Mouse (Mus musculus): ENCODE results near the gene Sox9. TPM values are rescaled to one million over a fixed set of nuclear protein-coding genes. Genes with fewer than 3 reads are reported as not detected.

Gene Sox9
- polyA plus RNA-seq, 1 experiment from 2014 or later = 2.4 TPM

DNA sequence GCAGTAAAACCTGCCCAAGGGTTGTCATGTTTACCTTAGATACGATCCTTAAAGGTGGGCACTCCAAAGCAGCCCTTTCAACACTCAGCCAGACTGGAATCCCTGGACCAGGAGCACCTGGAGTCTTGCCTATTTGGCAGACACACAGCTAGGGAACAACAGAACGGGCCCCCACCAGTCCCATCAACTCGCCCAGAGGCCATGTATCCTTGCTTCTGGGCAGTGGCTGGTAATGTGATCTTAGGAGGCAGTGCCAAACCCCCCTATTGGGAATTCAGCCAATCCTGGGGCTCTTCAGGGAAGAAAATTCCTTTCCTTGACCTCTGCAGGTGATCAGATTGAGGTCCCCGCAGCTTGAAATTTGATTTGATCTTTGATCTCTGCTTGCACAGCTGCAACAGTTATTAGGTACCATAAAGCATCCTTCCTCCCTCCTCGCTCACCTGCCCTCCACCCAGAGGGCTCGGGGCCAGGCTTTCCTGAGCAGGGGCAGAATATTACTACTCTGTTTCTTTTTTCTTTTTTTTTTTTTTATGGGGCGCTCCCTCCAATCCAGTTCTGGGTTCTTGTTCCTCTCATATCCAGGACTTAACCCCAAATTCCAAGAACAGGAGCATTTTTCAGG, 53.6 kb downstream of the Sox9 start:
- Histone ChIP-seq H3K9ac (no peak overlapping the region), H3K9me3 (replicated peaks) (no peaks in the 10 kb centered on the region), H3K27me3 (replicated peaks) (0 out of 2 replicates have a peak, but pooled peaks cover 2% of the 10 kb centered on the region), H3K27ac (no peak overlapping the region), H3K4me2 (no peak overlapping the region), H3K4me1 (no peaks in the 10 kb centered on the region), H3K4me3 (no peak overlapping the region), H3K36me3 (no peaks in the 10 kb centered on the region)
- WGBS (ENCODE audit: insufficient replicate concordance) = 42% methylated on average over 7 of the region's 7 CpGs
- no peak for ATAC-seq
